Mouse (Mus musculus) left cerebral cortex, adult 2 months (tissue): ENCODE data around the gene Hmgb4. TPM values are rescaled to one million over a fixed set of nuclear protein-coding genes. Genes with fewer than 3 reads are reported as not detected.

ENCODE experiments used
- DNase-seq, 2 experiments: peaks; one replicate each; pipeline ENCODE4 v3.0.0; 2021 to 2022; ENCODE audit warnings: low spot score in 2 of 2, mixed read lengths in 1 of 2; ENCODE audit errors: extremely low spot score in 1 of 2
- H3K27ac ChIP-seq: fragments of 200-600 bp; 2 replicates; pipeline ENCODE4 v1.8.1; 2022
- H3K4me3 ChIP-seq: fragments of 200-600 bp; 2 replicates; pipeline ENCODE4 v1.8.1; 2022
- CTCF ChIP-seq: fragments of 200-600 bp; IDR thresholded peaks from 2 replicates; pipeline ENCODE4 v1.8.1; 2022; ENCODE audit warnings: antibody characterized with exemption, mild to moderate bottlenecking, moderate library complexity
- intact Hi-C: fragments of 180-260 bp; cut with DNase I; formaldehyde crosslinking; loops from one replicate; pipeline ENCODE4 v1.15.1; 2025
- long read RNA-seq, 2 experiments: library from polyadenylated mRNA; stranded (forward); transcript quantifications; one replicate each; pipeline ENCODE4 v2.0.0; 2021; ENCODE audit warnings: borderline mapping rate in 2 of 2
- total RNA-seq, 2 experiments: library from RNA; stranded (reverse); gene quantifications; 2 replicates each; pipeline ENCODE4 v1.2.3; 2021

Hmgb4 gene
- under 1 TPM in 1 of 2 experiments, not detected in 1; 0.50 TPM for total RNA-seq
- long read RNA-seq, experiment 1: 0 reads
- long read RNA-seq, experiment 2: 0 reads

DNA sequence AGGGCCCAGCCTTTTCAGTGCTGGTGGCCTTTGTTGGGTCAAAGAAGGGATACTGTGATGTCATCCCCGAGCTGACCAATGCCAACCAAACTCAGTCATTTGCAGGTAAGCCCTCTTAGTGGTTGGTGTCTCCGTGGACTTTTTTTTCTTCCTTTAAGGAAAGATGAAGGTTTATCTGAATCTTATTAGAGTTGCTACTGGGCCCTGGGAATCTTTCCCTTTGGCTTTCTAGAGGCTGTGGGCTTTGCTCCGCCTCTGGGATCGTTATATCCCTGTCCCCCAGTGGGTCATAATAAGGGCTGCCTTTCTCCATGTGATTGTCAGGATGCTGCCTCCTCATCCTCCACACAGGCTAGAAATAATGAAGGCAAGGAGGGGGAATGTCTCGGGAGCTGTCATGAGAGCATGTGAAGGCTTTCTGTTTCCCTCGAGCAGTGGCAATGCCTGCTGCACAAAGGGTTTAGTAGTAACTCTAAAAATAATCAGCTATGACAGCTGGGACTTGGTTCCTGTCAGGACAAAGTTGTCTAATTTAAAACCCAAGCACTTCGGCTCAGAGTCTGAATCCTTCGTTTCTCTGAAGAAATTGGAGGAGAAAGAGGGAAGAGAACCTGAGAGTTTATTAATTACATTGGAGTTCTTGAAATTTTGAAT lies at the start of gene Hmgb4:
Gene Hmgb4, minus strand, starts transcription at position 51 of the 654 bp plus-strand sequence.
- no peak within 1 kb of the TSS for H3K4me3 ChIP-seq
- TF ChIP-seq CTCF: no peak
- peak within 1 kb of the TSS; percentile 9; the same call in 1 of the 2 replicates for H3K27ac ChIP-seq
- DNase-seq: no peak
- intact Hi-C loops: no loop called here

DNA sequence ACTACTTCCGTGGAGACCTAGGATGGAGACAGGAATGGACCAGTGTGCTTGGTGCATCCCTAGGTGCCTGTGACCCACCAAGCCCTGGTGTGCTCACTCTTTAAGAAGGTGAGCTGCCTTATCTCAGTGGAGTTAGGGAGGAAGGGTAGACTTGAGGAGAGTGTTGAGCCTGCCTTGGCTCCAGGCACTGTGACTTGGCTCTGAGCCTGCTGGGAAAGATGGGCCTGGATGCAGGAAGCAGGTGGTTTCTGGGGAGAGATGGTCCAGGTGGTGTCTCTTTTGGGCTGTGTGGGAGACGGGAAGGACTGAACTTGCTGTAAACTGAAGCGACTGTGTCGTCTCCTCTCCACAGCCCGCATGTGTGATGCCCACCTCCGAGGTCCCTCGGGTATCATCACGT lies 45.3 kb upstream of the Hmgb4 start:
- intact Hi-C loops: no loop called here
- no peak for DNase-seq
- H3K27ac ChIP-seq: no peak overlapping the region
- TF ChIP-seq CTCF: no peak
- H3K4me3 ChIP-seq: no peak overlapping the region

DNA sequence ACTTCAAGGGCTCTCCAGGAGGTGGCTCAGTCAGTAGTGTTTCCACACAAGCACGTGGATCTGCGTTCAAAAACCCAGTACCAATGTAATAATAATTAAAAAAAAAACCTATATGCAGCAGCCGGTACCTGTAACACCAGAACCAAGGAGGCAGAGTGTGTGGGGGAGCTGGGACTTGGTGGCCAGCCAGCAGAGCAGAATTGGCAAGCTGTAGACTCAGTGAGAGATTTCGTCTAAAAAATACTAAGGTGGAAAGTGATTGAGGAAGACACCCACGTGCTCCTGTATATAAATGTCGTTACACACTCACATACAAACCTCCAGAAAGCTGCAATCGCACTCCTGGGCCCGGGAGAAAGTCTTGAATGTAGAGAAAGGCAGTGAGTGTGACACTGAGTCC lies 43.3 kb upstream of the Hmgb4 start:
- intact Hi-C loops: no loop called here
- DNase-seq: peak; percentile 43 to 71
- no peak for TF ChIP-seq CTCF
- H3K27ac ChIP-seq: no peak overlapping the region
- no peak overlapping the region for H3K4me3 ChIP-seq

DNA sequence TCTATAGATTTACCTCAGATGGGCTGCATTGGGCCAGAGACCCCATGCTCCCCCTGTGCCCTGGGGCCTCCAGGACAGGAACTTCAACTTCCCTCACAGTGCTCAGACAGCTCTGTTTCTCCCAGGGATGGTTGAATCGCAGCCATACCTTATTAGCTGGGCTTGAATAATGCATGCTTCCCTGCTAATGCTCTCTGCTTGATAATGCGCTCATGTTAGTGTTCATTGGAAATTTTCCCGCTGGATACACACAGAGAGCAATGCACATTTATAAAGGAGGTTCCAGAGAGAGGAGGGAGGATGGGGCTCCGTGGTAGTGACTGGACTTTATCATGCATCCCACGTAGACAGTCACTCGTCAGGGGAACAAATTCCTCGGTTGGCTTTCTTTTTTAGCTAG lies 27.3 kb upstream of the Hmgb4 start:
- Histone ChIP-seq H3K27ac (no peak overlapping the region), H3K4me3 (no peak overlapping the region)
- DNase-seq: no peak
- TF ChIP-seq CTCF: no peak
- intact Hi-C loops: no loop called here

DNA sequence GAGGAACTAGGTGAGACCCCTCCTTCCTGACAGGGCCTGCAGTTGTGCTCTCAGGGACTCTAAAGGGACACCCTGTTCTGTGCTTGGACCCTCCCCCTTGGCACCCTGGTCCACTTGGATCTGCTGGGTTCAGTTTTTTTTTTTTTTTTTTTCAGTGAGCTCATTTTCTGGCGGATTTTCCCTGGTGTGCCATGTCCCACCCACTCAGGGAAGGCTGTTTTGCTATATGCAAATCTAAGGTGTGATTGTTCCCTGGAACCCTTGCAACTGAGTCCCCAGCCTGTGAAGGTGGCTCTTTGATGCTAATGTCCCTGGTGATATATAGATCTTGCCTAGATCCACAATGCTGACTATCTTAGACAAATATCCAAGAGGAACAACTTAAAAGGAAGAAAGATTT lies 24.3 kb upstream of the Hmgb4 start:
- intact Hi-C loops: no loop called here
- Histone ChIP-seq H3K27ac (no peak overlapping the region), H3K4me3 (no peak overlapping the region)
- DNase-seq: no peak
- TF ChIP-seq CTCF: no peak

DNA sequence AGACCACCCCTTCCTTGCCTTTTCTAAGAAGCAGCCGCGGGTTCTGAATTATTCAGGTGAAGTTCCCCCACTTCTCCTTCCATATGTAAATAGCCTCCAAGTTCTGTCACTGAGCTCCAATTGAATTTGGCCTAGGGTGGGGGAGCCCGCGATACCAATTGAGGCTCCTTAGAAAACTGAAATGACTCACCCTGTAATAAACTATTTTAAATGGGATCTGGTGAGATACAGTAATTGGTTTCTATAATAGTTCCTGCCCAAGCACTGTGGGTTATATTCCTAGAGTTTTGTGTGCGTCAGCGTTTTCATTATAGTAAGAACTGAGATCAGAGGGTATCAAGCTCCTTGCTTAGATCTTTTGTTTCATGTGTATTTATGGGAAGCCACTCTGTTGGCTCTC lies 14.8 kb upstream of the Hmgb4 start:
- TF ChIP-seq CTCF: no peak
- no peak overlapping the region for H3K4me3 ChIP-seq
- intact Hi-C loops: no loop called here
- no peak overlapping the region for H3K27ac ChIP-seq
- DNase-seq: no peak

DNA sequence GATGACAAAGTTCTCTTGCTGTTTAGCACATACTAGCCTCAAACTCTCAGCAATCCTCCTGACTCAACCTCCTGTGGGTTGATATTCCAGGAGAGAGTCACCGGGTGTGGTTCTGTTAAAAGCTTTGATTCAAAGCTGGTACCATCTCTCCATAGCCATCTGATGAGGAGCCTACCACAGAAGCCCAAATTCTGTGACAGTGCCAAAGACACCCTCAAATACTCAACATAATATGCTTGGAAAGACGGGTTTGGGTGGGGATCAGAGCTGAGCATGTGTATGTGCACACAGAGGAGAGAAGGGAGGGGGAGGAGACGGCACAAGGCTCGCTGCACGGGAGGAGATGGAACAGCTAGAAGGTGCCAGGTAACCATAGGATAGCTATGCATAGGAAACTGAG lies 14.4 kb upstream of the Hmgb4 start:
- no peak for TF ChIP-seq CTCF
- no peak for DNase-seq
- Histone ChIP-seq H3K27ac (no peak overlapping the region), H3K4me3 (no peak overlapping the region)
- intact Hi-C loops: no loop called here

DNA sequence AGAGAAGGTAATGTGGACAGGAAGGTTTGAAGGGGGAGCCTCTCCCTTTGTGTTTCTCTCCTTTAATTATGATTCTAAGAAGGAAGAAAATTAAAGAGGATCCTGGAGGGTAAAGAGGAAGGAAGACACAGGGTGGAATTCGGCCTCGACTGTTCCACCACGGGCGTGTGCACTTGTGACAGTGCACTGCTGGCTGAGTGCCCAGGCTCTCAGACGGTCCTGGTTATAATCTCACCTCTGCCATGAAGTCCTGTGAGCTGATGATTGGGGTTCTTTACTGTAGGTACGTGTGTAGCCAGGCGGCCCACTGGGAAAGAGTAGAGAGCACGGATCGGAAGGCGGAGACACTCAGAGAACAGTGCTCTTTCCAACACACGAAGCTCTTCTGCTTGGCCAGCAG lies 12.4 kb upstream of the Hmgb4 start:
- DNase-seq: no peak
- H3K27ac ChIP-seq: no peak overlapping the region
- no peak for TF ChIP-seq CTCF
- intact Hi-C loops: no loop called here
- H3K4me3 ChIP-seq: no peak overlapping the region

DNA sequence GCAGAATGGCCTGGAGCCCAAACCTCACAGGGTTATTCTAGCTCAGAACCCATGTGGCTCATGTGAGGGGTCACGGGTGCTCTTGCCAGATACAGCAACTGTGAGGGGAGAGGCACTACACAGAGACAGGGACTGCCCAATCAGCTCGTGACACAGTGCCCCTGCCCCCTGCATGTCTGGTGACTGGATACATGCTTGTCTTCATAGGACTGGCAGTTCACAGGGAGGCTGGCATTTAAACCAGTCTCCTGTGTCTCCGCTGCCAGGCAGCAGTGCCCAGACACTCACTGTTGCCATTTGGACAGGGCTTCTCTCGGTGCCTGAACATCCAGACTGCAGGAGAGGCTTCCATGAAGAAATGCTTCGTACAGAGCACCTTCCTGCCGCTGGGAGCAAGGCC lies 11.7 kb upstream of the Hmgb4 start:
- no peak overlapping the region for H3K27ac ChIP-seq
- no peak overlapping the region for H3K4me3 ChIP-seq
- intact Hi-C loops: no loop called here
- no peak for TF ChIP-seq CTCF
- no peak for DNase-seq

DNA sequence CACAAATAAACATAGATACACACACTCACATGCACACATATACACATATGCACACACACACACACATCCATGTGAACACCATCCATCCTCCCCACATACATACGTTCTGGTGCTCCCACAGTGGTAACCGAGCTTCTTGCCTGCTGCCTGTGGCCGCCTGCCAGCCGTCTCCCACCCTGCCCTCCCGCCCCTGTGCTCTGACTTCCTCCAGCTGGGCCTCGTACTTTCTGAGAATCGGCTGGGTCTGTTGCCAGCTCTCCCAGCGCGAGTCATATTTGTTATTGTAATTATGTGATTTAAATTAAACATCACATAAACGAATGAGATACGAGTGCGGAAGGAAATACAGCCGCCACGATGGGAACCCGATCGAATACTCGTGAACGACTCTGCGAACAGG lies 10.2 kb upstream of the Hmgb4 start:
- Histone ChIP-seq H3K27ac (no peak overlapping the region), H3K4me3 (no peak overlapping the region)
- DNase-seq: no peak
- no peak for TF ChIP-seq CTCF
- intact Hi-C loops: no loop called here

DNA sequence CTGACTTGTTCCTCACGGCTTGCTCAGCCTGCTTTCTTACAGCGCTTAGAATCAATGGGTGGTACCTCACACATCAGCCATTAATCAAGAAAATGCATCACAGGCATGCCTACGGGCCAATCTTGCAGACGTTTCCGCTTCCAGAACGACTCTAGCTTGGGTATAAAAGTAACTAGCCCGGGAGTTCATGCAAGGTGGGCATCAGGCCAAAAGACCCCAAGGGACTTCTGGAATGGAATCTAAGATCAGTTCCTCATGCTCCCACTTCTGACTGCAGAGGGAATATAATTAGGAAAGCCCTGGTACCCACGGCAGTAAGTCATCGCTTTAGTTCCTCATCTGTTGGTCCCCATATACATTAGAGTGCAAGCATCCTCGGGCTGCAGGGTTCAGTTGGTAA lies 9.4 kb upstream of the Hmgb4 start:
- no peak for DNase-seq
- Histone ChIP-seq H3K27ac (no peak overlapping the region), H3K4me3 (no peak overlapping the region)
- TF ChIP-seq CTCF: no peak
- intact Hi-C loops: no loop called here

DNA sequence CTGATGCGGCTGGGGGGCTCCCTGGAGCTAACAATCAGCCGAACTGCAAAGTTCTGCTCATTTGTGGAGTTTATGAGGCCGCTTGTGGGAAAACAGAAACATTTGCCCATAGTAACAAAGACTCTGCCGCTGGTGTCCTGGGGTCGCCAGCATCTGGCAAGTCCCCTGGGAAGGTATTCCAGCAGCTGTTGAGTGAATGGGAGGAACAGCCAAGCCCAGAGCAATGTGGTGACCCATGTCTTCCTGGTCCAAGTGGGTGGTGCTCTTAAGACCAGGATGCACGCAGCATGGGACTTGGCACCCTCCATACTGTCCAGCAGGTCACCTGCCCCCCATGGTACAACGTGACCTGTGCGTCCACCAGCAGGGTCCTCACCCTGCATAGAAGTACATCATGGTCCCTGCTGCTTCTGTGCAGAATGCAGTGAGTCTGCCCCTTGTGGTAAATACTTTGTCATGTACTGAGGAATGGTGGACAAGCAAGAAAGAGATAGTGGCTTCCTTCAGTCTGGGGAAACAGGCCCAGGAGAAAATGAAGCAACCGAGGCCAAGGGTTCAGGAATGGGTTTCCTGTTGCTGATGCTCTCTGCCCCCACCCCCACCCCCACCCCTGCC lies 8.6 kb upstream of the Hmgb4 start:
- Histone ChIP-seq H3K27ac (no peak overlapping the region), H3K4me3 (no peak overlapping the region)
- no peak for DNase-seq
- intact Hi-C loops: no loop called here
- TF ChIP-seq CTCF: peak; percentile 18; the same call in 1 of the 2 replicates

DNA sequence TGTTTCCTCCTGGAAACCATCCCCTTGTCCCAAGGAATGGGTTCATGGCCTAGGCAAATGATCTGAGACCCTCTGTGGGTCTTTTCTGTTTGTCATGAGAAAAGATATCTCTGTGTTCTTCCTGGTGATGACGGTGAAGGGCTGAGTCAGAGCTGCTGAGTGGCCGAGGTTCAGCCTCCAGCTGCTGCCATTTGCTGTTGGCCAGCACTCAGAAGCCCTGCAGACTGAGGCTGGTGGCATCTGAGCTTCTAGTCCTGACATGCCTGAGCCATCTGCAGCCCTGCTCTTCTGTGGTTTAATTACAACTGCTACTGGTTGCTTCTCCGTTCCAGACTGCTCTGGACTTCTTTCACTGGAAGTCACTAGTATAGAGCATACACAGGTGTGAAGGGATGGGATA lies 4.6 kb upstream of the Hmgb4 start:
- no peak for DNase-seq
- intact Hi-C loops: no loop called here
- Histone ChIP-seq H3K4me3 (no peak overlapping the region), H3K27ac (no peak overlapping the region)
- no peak for TF ChIP-seq CTCF
